Mouse (Mus musculus) cortical plate, adult 2 months (tissue): ENCODE data around the gene Rgl3.

Experiments
- CTCF ChIP-seq: fragments of 200-500 bp; IDR thresholded peaks from 2 replicates; pipeline ENCODE4 v1.5.1; 2011; ENCODE audit warnings: mild to moderate bottlenecking, control low read depth, low read length; ENCODE audit not compliant: insufficient read depth; ENCODE audit errors: extremely low read depth
- POLR2A ChIP-seq: fragments of 200-500 bp; IDR thresholded peaks from 2 replicates; pipeline ENCODE4 v1.6.1; 2011; ENCODE audit warnings: mild to moderate bottlenecking, low read length, control low read depth; ENCODE audit not compliant: insufficient read depth; ENCODE audit errors: extremely low read depth

DNA sequence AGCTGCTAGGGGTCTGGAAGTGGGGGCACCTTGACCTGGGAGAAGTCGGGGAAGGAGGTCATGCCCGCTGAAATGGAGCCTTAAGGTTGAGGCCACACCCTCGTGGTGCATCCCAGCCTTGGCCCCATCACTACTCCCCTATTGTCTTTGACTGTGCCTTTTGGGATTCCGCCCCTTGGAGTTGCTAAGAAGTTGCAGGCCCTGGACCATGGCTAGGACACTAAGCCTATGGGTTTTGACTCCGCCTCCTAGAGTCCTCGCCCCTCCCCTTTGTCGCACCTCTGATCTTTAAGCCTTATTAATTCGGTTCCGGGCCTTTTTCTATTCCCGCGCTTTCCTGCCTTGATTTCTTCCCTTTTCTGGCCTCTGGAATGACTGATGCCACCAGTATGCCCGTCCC lies 45.6 kb downstream of the Rgl3 start:
- TF ChIP-seq POLR2A (no peak), CTCF (no peak)
